Mouse (Mus musculus): ENCODE measurements at regions not wholly inside any gene's neighbourhood (a gene's known extent, or its start where the extent isn't known, plus 50 kb on each side); places are given as distances from the start of the nearest gene placed in this dataset.
"Not testable (repeated sequence)": the region's sequence is repeated elsewhere in the genome, so short reads cannot be mapped to it uniquely, and the experiment has no call there.

DNA sequence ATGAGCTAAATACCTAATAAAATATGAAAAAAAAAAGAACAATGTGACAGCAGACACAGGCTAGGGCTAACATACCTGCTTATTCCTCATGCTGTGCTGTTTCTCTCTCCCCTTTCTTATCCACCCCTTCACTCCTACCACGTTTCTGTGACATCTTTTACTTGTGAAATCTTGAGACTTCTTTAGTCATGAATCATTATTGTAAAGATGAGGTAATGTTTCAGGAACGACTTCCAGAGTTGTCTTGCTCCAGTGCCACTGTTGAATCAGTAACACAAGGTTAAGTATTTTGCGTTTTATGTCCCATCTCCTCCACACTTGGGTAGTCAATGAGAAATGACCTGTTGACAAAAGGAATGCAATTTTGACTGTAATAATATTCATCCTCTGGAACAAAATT lies 445.3 kb upstream of the Adamts5 start:
- DNase-seq, result no peak

DNA sequence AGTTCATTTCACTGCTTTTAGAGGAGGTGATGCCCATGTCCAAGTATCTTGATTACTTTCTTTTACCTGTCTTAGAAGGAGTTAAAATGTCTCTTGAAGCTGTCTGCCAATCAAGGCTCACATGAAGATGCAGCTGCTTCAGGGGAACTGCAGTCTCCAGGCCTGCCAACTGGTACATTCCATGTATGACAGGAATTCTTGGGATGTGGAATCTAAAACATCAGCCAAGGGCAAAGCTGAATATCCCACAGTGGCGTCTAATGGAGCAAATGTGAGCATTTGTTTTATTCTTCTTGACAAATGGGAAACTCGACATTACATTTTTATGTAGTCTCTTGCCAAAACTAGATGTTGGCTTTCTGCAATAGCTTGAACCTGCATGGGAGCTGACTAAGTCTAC lies 438.7 kb upstream of the Adamts5 start:
- no peak for DNase-seq

DNA sequence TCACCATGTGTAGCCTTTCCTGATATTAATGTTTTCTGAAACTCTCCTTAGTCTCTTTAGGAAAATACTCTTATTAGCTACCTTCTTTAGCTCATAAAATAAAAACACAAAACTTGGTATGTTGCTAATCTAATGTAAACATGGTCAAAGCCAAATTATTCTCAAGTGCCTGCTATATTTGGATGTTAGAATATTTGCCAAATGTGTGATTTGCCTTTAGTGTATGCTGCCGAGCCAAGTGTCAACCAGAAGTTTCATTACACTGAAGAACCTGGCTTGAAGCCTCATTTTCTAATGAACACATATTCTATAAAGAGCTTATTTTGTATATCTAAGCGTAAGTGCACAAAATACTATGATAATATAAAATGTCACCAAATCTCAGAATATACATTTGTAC lies 423.8 kb upstream of the Adamts5 start:
- DNase-seq, result no peak

DNA sequence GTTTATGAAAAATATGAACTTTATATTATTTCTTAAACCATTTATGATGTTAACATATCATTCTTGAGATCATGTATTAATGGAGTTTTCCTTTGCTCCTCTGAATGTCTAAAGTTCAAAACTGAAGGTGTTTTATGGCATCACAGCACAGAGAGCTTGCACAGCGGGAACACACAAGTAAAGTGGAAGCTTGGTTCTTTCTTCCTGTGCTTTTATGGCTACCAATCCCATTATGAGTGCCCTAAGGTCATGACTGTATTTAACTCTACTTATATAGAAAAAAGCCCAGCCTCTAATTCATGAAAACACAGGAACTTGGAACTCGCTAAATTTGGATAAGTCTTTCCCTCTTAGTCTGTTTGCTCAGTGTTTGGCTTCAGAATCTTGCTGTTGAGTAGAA lies 417.3 kb upstream of the Adamts5 start:
- DNase-seq, result no peak

DNA sequence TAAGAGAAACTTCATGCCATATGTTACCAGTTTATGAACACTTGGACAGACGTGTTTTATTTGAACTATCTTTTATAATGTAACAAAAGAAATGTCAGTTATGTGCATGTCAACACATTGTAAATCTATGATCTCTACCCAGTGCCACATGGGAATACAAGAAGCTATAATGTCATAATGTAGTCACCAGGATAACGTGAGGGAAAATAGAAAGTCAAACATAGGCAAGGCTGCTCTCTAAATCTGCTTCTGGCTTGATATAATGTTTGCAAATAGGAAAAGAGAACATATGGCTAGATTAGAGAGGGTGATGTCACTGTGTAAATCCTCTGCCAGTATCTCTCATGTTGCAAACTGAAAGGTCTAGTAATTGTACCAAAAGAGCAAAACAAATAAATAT lies 408.1 kb upstream of the Adamts5 start:
- no peak for DNase-seq

DNA sequence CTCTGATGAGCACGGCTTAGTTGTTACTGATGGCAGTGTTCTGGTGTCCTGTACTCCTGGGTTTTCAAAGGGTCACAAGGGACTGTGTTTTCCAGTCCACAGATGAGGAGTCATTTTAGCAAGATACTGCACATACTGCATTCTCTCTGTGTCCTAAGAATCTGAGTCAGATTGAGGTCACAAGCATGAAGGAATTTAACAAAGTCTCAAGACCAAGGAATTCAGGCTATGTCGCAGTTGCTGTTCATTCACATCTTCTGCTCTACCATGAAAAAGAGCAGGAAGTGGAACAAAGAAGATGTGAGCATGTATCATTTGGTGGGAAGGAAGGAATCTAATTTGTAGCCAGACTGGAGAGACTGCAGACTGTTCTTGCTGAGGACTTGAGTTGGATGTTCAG lies 402.2 kb upstream of the Adamts5 start:
- DNase-seq, result no peak

DNA sequence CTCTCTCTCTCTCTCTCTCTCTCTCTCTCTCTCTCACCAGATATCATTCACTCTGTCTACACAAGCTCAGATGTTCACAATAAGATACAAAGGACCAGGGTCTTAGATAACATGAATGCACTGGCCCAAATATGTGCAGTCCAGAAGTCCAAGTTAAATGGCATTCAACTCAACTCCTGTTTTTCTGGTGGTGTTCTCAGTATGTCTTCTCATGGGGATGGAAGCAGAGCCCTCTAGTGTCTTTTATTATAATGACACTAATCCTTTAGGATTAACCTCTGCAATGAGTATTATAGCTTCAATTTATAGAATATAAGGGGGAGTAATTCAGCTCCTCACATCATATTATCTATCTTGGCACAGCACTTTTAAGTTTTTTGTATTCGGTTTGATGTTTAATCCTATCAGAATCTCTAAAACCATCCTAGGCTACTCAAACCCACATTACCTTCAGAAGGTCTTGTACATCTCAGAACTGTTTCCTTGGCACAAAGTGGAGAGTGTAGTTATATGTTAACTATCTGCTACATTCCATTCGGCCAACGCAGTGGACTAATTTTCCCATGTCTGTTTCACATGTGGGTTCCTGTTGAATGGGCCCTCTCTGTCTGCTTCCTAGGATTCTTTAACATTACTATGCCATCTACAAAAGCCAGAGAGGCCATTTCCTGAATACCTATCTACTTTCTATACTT lies 401.0 kb upstream of the Adamts5 start:
- DNase-seq, result no peak

DNA sequence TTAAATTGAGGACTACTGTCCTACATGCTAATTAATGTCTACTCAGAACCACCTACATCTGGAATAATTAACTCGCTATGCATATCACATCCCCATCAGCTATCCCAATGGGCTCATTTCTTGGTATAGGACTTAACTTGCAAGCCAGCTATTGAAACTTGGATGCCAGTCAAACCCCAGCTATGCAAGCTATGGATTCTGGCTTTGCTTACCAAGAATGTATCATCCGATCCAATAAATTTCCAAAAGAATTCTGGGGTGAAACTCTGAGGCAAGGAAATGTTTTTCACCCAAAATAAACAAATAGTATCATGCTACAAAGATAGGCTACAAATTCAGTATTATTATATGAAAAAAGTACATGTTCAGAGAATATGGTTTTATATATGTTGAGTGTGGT lies 392.8 kb upstream of the Adamts5 start:
- no peak for DNase-seq

DNA sequence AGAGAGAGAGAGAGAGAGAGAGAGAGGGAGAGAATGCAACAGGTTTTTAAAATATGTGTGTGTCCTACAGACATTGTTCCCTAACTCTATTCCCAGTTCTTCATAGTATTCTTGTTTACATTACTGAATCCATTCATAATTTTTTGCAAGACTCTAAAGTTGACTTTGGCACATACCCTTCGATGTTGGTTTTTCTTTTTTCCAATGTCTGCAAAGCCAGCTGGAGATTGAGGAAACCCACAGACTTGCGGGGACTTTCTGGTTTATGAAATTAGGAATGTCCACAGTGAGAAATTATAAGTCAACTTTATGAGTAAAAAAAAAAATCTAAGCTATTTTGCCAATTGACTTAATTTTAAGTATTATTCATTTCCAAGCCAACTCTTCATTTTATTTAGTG lies 379.7 kb upstream of the Adamts5 start:
- no peak for DNase-seq

DNA sequence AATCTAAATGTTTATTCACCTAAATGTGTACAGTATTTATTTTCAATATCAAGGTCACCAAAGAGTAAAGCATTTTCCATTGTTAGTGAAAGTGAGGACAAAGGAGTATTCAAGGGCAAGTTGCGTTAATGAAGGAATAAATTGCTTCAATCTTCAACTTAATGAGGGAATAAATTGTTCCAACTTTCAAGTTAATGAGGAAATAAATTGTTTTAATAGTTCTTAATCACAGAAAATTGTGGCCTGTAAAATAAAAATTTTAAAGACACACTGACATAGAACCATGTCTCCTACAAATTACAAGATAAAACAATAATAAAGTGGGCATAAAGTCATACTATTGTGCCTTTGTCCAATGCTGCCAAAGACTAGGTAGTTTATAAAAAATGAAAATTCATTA lies 375.4 kb upstream of the Adamts5 start:
- no peak for DNase-seq

DNA sequence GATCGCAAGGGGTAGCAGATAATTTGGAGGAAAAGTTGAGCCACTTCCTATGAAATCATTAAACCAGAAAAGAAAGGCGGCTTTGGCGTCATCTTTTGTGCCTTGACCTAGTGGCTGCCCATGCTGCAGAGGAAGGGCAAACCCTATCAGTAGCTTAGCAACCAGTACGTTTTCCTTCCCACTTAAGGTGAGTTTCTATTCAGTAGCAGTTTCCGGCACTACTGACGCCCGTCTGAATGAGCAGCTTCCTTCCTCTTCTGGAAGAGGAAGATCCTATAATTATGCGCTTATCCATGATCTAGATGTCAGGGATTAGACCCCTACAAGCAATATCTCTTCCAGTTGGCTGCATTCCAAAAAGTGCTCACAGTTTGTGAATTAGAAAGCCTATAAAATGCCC lies 360.0 kb upstream of the Adamts5 start:
- DNase-seq, result peak; percentile 20

DNA sequence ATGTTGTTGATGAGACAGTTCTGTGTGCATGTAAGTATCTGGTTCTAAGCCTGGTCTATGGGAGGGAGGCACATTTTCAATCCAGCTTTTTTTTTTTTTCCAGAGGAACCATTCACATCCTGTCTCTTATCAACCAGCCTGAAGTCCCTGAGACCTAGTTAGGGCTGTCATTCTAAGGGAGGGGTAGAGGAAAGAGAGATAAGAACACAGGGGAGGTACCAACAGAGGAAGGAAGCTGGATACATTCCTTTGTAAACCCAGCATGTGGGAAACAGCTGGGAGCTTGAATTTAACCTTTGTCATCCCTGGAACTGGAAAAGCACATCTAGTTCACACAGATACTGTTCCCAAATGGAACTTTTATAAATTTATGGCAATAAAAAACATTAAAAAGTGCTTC lies 351.0 kb upstream of the Adamts5 start:
- no peak for DNase-seq

DNA sequence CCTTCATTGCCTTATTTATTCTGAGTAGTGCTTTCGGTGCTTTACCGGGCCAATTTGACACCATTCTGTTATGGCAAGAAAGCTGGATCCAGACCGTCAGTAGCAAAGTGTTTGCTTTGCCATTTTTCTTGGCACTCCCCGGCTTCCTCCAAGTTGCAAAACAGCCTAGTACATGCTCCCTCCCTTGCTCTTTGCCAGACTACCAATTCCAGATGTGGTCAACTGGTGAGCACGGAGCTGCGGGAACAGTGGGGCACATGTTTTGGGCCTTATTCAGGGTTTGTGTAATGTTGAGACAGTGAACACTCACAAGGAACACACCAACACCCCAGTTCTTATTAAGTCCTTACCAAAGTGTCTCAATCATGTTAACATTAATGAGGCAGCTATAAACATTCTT lies 348.4 kb upstream of the Adamts5 start:
- DNase-seq, result peak; percentile 27

DNA sequence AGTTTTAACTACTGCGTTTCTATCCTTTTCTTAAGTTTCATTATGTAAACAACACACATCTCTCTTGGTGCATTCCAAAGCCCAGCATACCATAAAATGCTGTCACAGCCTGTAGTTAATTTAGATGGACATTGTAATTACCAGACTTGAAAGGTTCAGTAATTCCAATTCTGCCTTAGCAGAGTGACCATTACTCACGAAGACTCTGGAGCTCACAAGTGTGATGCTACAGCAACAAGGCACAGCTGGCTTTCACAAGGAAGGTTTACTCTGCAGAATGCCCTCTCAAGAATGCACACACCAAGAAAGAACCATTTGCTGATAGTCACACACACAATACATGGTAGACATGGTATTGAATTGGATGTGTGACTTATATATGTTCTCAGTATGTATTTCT lies 342.6 kb upstream of the Adamts5 start:
- DNase-seq, result no peak

DNA sequence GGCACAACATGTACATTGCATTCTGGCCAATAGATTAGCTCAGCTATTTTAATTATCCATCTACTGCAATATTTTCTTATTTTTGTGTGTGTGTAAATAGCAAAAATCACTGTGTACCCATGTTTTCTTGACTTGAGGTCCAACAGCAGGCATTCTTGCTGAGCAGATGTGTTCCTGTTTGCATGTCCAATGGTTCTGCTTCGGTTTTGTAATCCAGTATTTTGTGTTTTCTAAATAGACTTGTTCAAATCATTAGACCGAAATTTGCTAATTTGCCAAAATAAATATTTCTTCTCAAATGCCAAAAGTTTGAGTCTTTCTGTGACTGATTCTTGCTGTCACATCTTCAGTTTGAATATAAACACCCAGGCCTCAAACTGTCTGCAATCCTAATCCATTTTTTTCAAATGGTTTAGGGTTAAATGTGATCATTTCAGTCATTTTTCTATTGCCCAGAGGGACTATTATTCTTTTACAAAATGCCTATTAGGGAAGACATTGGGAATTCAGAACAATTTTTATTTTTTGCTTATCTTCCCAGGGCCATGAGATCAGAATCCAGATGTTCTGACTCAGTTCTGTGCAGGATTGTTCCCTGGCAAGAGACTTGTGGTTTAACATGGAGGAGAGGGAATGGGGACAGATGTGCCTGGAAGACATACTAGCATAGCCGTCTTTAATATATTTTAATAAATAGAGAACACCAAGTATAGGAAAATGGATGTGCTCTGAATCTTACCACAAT lies 341.3 kb upstream of the Adamts5 start:
- DNase-seq, result no peak

DNA sequence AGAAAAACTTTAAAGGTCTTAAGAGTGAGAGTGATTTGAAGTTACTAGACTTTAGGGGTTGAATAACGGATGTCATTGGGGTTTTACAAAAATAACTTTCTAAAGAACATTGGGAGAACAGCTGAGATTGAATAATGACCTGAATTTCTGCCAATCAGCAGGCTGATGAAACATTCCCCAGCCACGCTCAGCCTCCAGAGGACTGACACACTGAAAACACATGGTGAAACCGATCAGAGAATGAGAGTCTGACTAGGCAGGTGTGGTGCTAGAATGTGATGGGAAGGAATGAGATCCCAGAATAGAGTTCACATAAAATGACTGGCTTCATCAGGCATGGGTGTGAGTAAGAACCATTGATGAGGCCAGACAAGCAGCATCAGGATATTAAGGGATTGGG lies 321.4 kb upstream of the Adamts5 start:
- peak; percentile 21 for DNase-seq

DNA sequence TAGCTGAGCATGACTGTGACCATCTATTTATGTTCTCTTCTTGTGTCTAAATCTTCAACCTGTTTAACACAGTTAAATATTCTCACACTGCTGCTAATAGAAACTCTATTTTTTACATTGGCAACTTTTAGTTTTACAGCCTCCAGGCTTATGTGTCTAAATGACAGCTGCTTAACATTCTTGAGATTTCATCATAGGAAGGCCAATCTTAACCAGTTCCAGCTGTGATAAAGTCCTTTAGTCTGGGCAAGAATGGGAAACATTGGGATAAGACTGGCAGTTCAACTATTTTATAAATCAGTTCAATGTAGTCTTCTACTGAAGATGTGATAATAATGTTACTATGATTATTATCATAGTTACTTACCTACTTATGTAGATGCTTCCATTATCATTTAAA lies 308.9 kb upstream of the Adamts5 start:
- no peak for DNase-seq

DNA sequence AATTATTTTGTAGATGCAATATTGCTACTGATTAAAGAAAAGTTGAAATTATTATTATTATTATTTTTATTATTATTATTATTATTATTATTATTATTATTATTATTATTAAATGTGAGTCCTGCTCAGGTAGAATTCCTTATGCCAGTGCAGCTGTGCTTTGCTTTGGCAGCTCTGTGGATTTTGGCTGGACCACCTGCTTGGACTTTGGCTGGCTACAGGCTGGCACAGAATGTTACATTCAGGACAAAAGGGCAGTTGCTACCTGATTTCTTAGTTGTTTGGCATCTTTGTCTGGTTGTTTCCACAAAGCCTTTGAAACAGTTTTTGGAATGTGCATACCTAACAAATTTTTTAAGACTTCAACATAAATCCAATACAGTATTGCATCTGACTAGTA lies 307.7 kb upstream of the Adamts5 start:
- no peak for DNase-seq

DNA sequence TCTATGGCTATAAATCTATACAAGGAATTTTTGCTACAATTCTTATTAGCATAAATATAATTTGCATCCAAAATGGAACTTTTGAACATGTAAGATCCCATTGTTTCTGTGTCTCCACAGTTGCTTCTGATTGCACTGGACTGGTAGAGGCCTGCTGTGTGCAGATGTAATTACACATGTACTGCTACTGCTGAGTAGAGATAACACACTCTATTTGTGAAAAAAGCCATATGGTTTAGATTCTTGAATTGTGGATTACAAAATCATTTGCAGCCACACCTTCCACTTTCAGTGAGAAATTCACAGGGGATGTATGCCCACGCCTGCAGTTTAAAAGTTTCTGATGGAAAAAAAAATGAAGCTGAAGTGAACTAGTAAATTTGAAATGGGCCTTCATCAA lies 288.2 kb upstream of the Adamts5 start:
- DNase-seq, result no peak

DNA sequence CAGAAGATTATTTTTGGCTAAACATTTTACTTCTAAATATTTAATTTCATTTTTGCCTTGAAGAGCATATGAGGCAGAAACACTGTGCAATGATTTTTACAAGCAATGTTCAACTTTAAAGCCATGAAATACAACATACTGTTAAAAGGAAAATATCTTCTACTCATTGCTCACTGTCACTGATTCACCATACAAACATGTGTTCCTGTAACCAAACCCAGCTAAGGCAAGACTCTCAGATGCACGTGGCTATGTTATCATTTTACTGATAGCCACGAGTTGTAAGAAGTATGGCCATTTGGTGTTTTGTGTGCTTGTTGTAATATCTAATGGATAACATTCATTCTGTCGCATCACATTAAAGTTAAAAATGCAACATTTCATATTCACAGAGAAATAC lies 287.3 kb upstream of the Adamts5 start:
- DNase-seq, result no peak

DNA sequence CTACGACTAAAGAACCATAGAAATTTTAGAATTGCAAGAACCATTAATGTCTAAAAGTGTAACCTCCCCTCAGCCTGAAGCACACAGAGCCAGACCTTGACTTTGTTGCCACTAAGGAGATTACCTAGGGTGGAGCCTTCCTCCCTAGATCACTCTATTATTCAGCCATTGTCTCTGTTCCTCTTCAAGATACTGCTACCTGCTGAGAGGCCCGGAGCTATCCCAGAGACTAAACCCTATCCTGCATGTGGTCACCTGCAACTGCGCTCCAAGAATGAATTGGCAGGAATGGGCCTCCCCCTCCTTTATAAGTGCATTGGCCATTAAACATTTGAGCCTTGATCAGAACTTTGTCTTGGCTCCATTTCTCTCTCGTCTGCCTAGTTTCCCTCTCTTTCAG lies 286.0 kb upstream of the Adamts5 start:
- DNase-seq, result not testable (repeated sequence)

DNA sequence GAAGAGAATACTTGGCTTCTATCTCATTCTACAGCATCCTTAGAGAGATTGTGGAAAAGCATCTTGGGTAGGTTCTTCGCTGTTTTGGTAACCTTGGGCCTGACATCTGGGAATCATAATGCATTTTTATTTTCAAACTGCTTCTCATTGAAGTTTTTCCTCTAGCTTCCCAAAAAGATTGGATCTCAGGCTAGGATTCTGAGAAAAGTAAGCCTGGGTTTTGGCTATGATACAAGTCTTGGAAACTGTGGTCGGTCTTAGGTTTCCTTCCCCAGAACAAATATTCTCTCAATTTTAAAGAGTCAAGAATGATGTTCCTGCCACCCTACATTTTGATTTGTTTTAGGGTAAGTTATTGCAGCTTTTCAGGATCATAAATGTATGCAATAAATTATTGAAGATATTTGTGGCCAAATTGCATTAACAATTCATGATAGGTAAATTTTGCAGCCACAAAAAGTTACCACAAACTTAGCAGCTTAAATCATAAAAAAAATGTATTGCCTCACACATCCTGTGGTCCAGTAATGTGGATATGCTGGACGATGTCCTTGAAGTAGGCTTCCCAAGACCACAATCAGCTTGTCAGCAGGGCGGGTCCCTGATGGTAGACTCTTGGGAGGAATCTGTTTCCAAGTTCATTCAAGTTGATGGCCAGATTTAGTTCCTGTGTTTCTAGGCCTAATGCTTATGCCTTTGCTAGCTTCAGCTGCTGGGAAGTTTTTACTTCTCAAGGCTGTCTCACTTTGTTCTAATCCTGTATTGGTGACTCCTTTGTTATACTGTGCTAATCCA lies 257.6 kb upstream of the Adamts5 start:
- DNase-seq, result no peak

DNA sequence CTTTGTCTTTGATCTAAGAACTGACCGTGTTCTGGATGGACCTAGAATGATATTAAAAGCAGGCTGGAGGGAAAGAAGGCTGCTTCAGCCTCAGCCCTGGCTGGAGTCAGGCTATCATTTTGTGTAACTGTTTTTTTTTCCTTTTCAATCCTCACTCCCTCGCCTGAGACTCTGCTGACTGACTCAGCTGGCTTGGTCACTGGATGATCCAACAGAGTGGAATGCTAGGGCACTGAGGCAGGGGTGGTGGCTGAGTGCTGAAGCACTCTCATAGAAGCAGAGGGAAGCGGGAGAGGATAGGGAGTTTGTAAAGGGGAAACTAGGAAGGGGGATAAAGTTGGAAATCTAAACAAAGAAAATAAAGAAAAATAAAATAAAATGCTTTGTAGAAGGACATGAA lies 236.5 kb upstream of the Adamts5 start:
- DNase-seq, result no peak

DNA sequence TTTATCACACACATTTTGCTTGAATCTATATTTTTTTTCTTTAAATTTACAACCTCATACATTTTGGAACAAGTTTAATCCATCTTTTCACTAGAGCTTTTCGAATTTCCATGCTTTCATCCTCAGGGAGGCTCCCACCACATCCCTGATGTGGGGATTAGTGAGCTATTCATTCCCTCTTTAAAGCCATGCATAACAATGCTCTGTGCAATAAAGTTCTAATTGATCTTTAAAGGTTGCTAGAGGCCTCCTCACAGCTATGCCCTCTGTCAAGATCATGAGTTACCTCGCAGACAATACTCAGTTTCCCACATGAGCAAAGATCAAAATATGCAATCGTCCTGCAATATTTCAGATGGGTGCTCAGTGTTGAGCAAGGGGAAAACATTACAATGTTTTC lies 234.5 kb upstream of the Adamts5 start:
- DNase-seq, result no peak

Data from adrenal gland, postnatal 14 days (tissue).